Mouse (Mus musculus) CD4-positive, CD25-positive, alpha-beta regulatory T cell, adult 4 months (primary cell): ENCODE results near the gene Rbms1. TPM values are rescaled to one million over a fixed set of nuclear protein-coding genes. Genes with fewer than 3 reads are reported as not detected.

ENCODE experiments used
- ATAC-seq: one replicate; pipeline ENCODE4 v1.8.0; 2017
- polyA plus RNA-seq, 2 experiments: library from polyadenylated mRNA; unstranded; fragments of 100-300 nt; shearing (Covaris generic); gene quantifications; one replicate each; pipeline ENCODE4 v1.2.1; 2017

Gene Rbms1
- polyA plus RNA-seq, 2 experiments from 2014 or later = 10.6 to 21.7 TPM

DNA sequence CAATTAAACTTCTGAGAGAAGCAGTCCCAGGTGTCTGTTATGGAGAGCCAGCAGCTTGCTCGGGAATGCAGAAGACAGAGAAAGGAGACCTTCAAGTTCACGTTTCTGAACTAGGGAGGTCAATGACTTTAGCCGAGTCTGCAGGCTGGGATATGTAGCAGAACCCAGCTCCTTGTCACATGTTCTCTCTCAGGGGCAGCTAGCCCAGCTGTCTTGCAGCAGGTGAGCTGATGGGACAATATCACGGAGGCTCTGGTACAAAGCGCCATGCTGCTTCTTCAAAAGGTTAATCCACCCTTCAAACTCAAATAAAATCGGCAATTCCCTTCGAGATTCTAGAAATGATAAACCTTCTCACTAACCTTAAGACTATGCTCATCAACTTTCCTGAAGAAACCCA lies 158.2 kb downstream of the Rbms1 start:
- ATAC-seq = no peak

GRCm38 (mm10) chr2:60803377-60803776 lies 159.6 kb downstream of the Rbms1 start:
- peak; percentile 15 for ATAC-seq

- ATAC-seq = peak; percentile 50
Measured at GRCm38 (mm10) chr2:60802828-60803227, 160.2 kb downstream of the Rbms1 start.

GRCm38 (mm10) chr2:60802191-60802590 lies 160.8 kb downstream of the Rbms1 start:
- ATAC-seq = no peak

DNA sequence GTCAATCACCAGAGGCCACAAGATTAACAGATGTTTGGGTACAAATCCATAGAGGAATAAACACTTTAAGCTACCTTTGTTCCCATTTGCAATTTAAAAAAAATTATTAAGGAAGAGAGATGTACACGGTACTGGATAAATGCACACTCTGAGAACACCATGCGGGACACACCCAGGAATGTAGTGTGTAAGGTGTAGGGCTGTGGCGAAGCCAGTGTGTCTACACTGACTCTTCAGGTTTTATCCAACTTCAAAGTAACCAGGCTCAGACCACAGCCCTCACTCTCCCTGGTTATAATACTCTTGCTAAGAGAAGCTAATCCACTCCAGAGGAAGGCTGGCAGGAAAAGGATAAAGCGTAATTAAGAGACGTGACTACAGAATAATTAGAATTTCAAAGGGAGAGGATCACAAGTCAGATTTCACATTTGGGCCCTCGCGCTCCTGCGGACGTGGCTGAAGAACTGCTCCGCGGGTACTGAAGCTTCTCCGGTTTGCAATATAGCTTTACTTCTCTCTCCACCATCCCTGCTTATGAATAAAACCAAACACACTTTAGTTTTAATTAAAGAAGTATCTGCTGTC lies 161.3 kb downstream of the Rbms1 start:
- no peak for ATAC-seq

DNA sequence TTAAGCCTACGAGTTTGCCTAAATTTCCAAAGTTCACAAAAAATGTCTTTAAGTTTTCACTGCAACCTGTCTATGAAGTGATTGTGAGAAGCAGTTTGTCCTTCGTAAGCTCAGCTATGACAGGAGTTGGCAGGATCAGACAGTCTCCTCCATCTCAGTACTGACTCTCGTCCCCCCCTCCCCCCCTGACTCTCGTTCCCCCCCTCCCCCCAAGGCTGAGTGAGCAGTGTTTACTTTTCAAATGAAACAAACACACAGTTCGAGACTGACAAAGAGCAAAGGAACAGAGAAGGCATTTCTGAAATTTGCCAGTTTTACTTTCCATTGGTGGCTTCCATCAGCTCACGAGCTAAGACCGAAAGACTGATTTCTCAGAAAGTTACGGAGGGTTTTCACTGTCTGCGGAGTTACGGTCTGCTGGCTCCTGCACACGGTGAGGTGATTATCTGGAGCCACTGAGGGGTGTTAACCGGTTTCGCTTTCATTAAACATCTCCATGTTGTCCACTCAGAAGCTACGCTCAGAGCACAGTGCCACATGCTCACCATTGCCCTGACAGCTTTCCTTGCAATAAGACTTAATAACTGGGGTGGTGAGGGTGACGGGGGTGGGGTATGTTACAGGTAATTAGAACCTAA lies 162.0 kb downstream of the Rbms1 start:
- peak; percentile 46 for ATAC-seq

- no peak for ATAC-seq
Measured at GRCm38 (mm10) chr2:60799816-60800215, 163.2 kb downstream of the Rbms1 start.

DNA sequence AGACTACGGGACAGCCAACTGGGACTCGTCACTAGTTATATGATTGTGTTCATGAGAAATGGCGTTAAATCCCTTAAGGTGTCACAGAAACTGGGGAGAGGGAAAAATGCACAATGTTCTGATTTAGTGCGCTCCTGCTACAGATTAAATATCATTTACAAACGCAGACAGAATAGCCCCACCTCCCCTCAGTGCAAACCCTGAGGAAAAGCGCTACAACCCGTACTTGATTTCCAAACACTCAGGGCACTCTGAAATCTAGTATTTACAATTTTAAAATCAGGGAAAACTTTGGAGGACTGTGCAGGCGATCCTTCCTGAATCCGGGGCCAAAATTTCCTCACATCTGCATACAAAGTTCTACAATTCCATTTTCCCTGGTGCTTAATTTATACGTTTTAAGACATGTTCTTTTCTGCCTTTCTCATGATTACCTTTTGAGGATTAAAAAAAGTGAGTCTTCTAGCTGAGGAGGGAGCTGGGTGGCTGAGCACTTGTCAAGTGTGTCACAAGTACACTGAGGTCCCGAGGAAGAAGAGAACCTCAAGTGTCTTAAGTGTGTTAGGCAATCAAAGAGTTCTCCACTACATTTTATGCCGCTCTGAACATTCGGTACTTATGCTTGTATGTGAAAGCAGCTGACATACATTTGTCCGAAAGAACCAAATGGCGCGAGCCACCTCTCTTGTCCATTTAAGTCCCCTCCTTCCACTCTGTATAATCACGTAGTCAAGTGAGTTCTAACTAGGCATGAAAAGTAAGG lies 164.0 kb downstream of the Rbms1 start:
- no peak for ATAC-seq

DNA sequence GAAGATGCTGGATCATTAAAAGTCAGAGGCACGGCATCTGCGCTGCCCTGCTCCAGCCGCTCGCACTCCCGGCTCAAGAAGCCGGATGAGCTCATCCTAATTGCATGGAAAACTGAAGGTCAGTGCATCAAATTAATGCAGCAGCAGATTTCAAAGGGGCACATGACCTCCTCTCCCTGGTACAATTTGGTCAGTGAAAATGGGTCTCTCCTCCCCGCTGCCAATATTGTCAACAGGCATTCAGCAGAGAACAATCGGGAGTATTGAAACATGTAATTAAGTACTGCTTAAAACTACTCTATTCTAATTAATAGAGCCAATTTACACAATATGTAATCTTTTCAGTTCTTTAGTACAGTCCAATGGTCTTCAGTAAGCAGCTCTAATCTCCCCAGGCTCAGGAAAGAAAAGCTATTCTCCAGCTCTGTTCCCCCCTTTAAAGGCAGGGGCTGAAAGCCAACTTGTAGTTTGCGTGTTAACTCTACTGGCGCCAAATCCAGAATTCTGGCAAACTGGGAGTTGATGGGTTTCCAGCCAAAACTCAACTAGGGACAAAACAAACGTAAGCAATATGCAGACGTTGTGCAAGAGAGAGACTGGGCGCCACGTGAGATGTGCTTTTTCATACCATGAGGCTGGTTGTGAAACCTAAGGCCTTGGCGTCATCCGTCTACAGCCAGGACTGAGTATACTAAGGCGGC lies 165.9 kb downstream of the Rbms1 start:
- ATAC-seq = no peak

GRCm38 (mm10) chr2:60796616-60796968 lies 166.4 kb downstream of the Rbms1 start:
- ATAC-seq = no peak

DNA sequence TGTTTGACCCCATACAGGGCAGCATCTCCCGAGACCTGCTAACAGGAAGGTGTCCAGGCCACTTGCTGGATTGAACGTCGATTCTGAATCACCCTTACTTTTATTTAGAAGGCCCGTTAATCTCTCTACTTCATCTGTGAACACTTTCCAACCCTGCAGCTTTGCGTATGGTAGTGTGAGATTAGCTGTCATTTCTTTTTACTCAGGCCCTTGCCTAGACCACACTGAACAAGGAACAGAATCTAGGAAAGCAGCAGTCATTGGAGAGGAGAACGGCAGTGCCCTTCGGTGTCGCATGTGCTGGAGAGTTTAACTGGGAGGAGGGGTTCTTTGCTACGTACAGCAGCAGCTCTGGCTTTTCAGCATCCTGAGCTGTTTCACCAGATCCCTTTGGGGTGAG lies 167.1 kb downstream of the Rbms1 start:
- ATAC-seq = no peak

DNA sequence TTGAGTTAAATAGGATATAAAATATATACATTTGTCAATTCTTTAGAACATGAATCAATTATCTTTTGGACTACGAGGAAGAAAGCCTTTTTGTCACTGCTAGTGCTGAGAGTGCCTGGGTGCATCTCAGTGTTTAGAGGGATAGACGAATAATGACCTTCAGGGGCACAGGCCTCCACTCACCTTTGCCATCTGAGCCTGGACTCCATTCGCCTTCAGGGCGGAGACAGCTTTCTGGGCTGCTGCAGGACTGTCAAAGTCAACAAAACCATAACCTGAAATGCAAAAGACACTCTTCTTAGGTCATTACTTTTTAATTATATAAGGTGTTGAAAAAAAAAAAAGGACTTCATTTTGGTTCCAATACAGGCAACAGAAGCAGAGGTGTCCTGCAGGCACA lies 170.5 kb downstream of the Rbms1 start:
- ATAC-seq = no peak

GRCm38 (mm10) chr2:60789126-60789525 lies 173.9 kb downstream of the Rbms1 start:
- ATAC-seq = no peak

- no peak for ATAC-seq
Measured at GRCm38 (mm10) chr2:60788173-60788908, 174.7 kb downstream of the Rbms1 start.

- ATAC-seq = no peak
Measured at GRCm38 (mm10) chr2:60787088-60787487, 175.9 kb downstream of the Rbms1 start.

- no peak for ATAC-seq
Measured at GRCm38 (mm10) chr2:60786289-60786688, 176.7 kb downstream of the Rbms1 start.

DNA sequence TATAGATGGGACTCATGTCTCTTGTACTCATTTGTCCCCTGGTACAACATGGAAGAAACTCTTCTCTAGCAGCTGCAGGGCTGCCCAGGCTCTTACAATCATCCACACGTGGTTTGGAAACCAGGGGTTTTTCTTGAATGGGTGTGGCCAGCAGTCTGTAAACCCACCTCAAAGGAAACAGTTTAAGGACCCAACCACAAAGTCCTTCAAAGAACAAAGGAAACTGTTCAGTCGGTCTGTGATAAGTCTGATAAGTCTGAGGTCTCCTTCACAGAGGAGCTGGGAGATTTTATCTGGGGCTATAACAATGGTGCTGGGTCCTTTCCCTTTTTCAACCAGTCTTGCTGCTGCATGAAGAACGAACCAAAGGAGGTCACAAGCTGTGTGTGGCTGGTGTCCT lies 188.5 kb downstream of the Rbms1 start:
- peak; percentile 93 for ATAC-seq

DNA sequence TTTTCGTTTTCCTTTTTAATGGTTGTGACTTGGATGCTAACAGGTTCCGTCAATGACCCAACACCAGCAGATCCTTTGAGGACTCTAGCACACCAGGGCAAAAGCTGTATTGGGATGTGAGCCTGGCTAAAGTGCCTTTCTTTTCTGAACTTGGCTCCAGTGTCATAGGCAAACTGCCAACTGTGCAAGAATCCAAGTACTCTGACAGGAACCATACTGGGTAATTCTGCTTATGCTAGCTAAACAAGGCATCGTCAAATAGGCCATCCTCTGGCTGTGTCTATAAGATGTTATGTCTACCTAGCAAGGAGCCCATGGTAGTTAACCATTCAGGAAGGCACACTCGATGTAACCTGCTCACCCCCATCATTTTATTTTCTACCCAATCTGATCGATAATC lies 189.4 kb downstream of the Rbms1 start:
- ATAC-seq = no peak

GRCm38 (mm10) chr2:60766420-60766819 lies 196.6 kb downstream of the Rbms1 start:
- no peak for ATAC-seq

DNA sequence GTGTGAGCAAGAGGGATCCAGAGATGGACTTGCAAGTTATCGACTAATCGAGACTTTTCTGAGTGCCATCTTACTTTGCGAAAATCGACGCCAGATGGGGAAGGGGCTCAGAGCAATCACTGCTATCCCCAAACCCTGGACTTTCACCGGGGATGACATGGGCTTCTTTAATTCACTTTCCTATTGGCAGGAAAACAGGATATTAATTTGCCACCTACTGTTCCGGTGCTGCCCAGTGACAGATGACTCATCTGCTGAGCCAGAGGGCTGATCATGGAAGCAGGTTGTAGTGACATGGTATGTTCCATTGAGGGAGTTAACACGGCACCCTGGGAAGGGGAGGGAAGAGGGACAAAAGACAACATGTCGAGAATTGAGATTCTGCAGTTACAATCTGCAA lies 206.8 kb downstream of the Rbms1 start:
- ATAC-seq = no peak

DNA sequence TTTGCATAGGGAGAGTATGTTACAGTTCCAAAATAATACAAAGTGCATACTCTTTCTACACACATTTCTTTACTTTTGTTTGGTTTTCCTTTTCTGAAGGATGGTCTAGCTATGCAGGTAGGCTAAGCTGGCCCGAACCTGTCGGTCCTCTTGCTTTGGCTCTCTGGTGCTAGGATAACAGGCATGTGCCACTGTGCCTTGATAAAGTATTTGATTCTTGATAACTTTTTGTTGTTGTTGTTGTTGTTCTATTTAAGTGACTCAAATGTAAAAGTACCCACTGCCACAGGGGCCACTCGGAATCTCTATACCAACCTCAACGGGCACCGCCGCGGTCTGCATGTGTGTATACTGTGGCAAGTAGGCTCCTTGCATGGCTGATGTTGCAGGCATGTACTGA lies 207.9 kb downstream of the Rbms1 start:
- no peak for ATAC-seq

DNA sequence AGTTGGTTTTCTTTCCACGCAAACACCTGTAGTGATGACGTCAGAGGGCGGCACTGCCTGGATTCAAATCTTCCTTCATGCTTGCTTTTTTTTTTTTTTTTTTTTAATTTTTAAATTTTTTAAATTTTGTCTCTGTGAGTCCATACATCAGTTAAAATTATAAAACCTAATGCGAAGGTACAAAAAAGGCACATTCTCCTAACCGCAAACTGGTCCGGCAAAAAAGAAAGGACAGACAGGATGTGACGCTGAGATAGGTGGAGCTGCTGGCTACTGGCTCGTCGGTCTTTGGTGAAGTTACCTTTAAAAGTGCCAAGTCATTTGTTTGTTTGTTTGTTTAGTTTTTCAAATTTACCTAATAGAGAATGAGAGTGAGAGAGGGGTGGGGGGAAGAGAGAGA lies 211.7 kb downstream of the Rbms1 start:
- ATAC-seq = peak; percentile 59

GRCm38 (mm10) chr2:60750591-60750990 lies 212.4 kb downstream of the Rbms1 start:
- peak; percentile 53 for ATAC-seq
